In genomic region chr14:30560803-30561389, GRCm38 (mm10) we compare ENCODE assay signal across 12 mouse cellular contexts. TPM values are rescaled to one million over a fixed set of nuclear protein-coding genes. Genes with fewer than 3 reads are reported as not detected.
DNase-seq lines count a peak whose midpoint lies in the region; ATAC-seq lines count a peak whose summit lies in the region.
"Had no signal": no experiment of that assay in that cellular context is flagged by ENCODE, and none has a peak within 500 bp of the region (broad histone marks: within the 10 kb centered on the region; RNA-seq: fewer than 3 reads in every experiment).

No protein-coding gene starts in this region.

- no peak overlapping the region for H3K4me2 ChIP-seq in midbrain, embryonic 12.5 days (replicated peaks)
- H3K4me2 ChIP-seq in midbrain, embryonic 14.5 days (ENCODE audit: low read length), result no peak overlapping the region
- H3K4me2 ChIP-seq in kidney, embryonic 16.5 days (replicated peaks; ENCODE audit: low read depth, low read length), result no peak overlapping the region
- H3K4me2 ChIP-seq in stomach, embryonic 15.5 days, result no peak overlapping the region

- peak; percentile 9; the same call in 1 of the 2 replicates for ATAC-seq in midbrain, embryonic 12.5 days (ENCODE audit: low FRiP score, low read depth)
- no peak for ATAC-seq in midbrain, embryonic 14.5 days (ENCODE audit: low FRiP score, low TSS enrichment)
- ATAC-seq in kidney, embryonic 16.5 days (ENCODE audit: low FRiP score, low TSS enrichment), result no peak
- ATAC-seq in stomach, embryonic 15.5 days (ENCODE audit: insufficient read depth, low FRiP score, low read depth), result no peak
- ATAC-seq in cerebellum, adult (ENCODE audit: insufficient number of reproducible peaks, low FRiP score, low TSS enrichment), result no peak

- H3K4me3 ChIP-seq in midbrain, embryonic 12.5 days, result no peak overlapping the region
- H3K4me3 ChIP-seq in midbrain, embryonic 14.5 days (replicated peaks; ENCODE audit: low read depth, low read length), result no peak overlapping the region
- no peak overlapping the region for H3K4me3 ChIP-seq in kidney, embryonic 16.5 days (ENCODE audit: low read length)
- no peak overlapping the region for H3K4me3 ChIP-seq in stomach, embryonic 15.5 days (replicated peaks)

- WGBS in midbrain, embryonic 12.5 days, result 94% methylated on average over 13 of the region's 13 CpGs
- 89% methylated on average over 13 of the region's 13 CpGs for WGBS in midbrain, embryonic 14.5 days
- WGBS in kidney, embryonic 16.5 days, result 86% methylated on average over 13 of the region's 13 CpGs
- WGBS in stomach, embryonic 15.5 days, result 91% methylated on average over 13 of the region's 13 CpGs

- H3K9me3 ChIP-seq in midbrain, embryonic 12.5 days, result no peaks in the 10 kb centered on the region
- H3K9me3 ChIP-seq in midbrain, embryonic 14.5 days (ENCODE audit: control insufficient read depth, low read length), result no peaks in the 10 kb centered on the region
- no peaks in the 10 kb centered on the region for H3K9me3 ChIP-seq in kidney, embryonic 16.5 days (ENCODE audit: low read length)
- H3K9me3 ChIP-seq in stomach, embryonic 15.5 days, result no peaks in the 10 kb centered on the region

- no peaks in the 10 kb centered on the region for H3K27me3 ChIP-seq in midbrain, embryonic 12.5 days
- no peaks in the 10 kb centered on the region for H3K27me3 ChIP-seq in midbrain, embryonic 14.5 days (ENCODE audit: control insufficient read depth, insufficient read depth, low read length)
- no peaks in the 10 kb centered on the region for H3K27me3 ChIP-seq in kidney, embryonic 16.5 days (ENCODE audit: insufficient read depth, low read length)
- H3K27me3 ChIP-seq in stomach, embryonic 15.5 days (replicated peaks), result no peaks in the 10 kb centered on the region

- H3K9ac ChIP-seq in midbrain, embryonic 12.5 days (replicated peaks), result no peak overlapping the region
- no peak overlapping the region for H3K9ac ChIP-seq in midbrain, embryonic 14.5 days (replicated peaks; ENCODE audit: low read length)
- no peak overlapping the region for H3K9ac ChIP-seq in kidney, embryonic 16.5 days (replicated peaks; ENCODE audit: low read length)
- H3K9ac ChIP-seq in stomach, embryonic 15.5 days, result no peak overlapping the region

- H3K27ac ChIP-seq in midbrain, embryonic 12.5 days (replicated peaks), result peak overlapping the region; percentile 58; the same call in 1 of the 2 replicates
- H3K27ac ChIP-seq in midbrain, embryonic 14.5 days (replicated peaks; ENCODE audit: low read depth, low read length), result no peak overlapping the region
- peak overlapping the region; percentile 77; the same call in 1 of the 2 replicates for H3K27ac ChIP-seq in kidney, embryonic 16.5 days (ENCODE audit: low read length)
- H3K27ac ChIP-seq in stomach, embryonic 15.5 days, result peak overlapping the region; percentile 57; the same call in 1 of the 2 replicates

- peaks cover 10% of the 10 kb centered on the region; the same call in 1 of the 2 replicates for H3K4me1 ChIP-seq in midbrain, embryonic 12.5 days
- H3K4me1 ChIP-seq in midbrain, embryonic 14.5 days (ENCODE audit: control insufficient read depth, insufficient read depth, low read length), result peaks cover 5% of the 10 kb centered on the region; the same call in 1 of the 2 replicates
- peaks cover 6% of the 10 kb centered on the region; the same call in 1 of the 2 replicates for H3K4me1 ChIP-seq in kidney, embryonic 16.5 days (ENCODE audit: insufficient read depth, low read length)
- peaks cover 6% of the 10 kb centered on the region; the same call in 1 of the 2 replicates for H3K4me1 ChIP-seq in stomach, embryonic 15.5 days

- H3K36me3 ChIP-seq in midbrain, embryonic 12.5 days, result peaks cover 76% of the 10 kb centered on the region
- peaks cover 54% of the 10 kb centered on the region for H3K36me3 ChIP-seq in midbrain, embryonic 14.5 days (ENCODE audit: control insufficient read depth, insufficient read depth, low read length)
- H3K36me3 ChIP-seq in kidney, embryonic 16.5 days (ENCODE audit: insufficient read depth, low read length), result peaks cover 68% of the 10 kb centered on the region
- peaks cover 49% of the 10 kb centered on the region for H3K36me3 ChIP-seq in stomach, embryonic 15.5 days

- peak; percentile 86 for DNase-seq in heart, adult 11 months
- no peak for DNase-seq in heart, postnatal 4 days
- DNase-seq in midbrain, embryonic 14.5 days, result no peak
- no peak for DNase-seq in adrenal gland, adult 2 months
- DNase-seq: adrenal gland, adult 8-10 months; cerebellum, adult 11-12 months; heart, adult 18-20 months; lung, adult 2 months had no signal

RNA-seq across cellular contexts. Expression of gene Tkt, which starts 12.7 kb away (rescaled TPM):
- 10 to 100 TPM; 67.9 to 69.2 TPM for total RNA-seq in heart, postnatal 4 days (2021)
- 221 and 240 TPM in 2 replicates for polyA plus RNA-seq in midbrain, embryonic 12.5 days (2016; fragmentation: Nextera tagmentation; extraction: Ambion mirVana)
- 94.2 and 166 TPM in 2 replicates for polyA plus RNA-seq in midbrain, embryonic 14.5 days (2014; fragmentation: Nextera tagmentation; extraction: Ambion mirVana)
- polyA plus RNA-seq in kidney, embryonic 16.5 days (2015; fragmentation: Nextera tagmentation; extraction: Ambion mirVana), result 314 TPM in 2 replicates
- 270 and 299 TPM in 2 replicates for polyA plus RNA-seq in stomach, embryonic 15.5 days (2015; fragmentation: Nextera tagmentation; extraction: Ambion mirVana)
- 1,000 to 10,000 TPM in 1 of 2 experiments, 100 to 1,000 TPM in 1; 736 to 1,496 TPM for total RNA-seq in adrenal gland, adult 2 months (2021)
- 1,206 and 1,589 TPM in 2 replicates for polyA plus RNA-seq in adrenal gland, adult 2 months (2012; rRNA removed)
